Mouse (Mus musculus): ENCODE measurements around the gene Mvb12a.

DNA sequence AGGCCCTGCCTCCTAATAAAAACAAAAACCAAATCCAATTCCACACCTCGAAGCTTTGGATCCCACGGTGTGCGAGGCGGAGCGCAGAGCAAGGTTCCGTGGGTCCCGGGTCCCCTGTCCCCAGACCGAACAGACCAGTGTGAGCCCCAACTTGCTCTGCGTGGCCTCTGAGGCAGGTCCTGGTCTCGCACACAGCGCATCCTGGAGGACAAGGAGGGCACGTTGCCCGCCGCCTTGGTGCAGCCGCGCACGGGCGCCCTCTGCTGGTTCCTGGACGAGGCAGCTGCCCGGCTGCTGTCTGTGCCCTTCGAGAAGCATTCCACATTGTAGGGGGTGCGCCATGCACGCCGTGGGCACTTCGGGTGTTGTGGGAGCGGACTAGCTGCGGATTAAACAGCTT is 53.1 kb downstream of the Mvb12a start:
- TF ChIP-seq POLR2A (IDR thresholded peaks at IDR 0.05; ENCODE audit: insufficient read depth, low read length), result no peak
- TF ChIP-seq CTCF (IDR thresholded peaks at IDR 0.05; ENCODE audit: low read depth, low read length), result peak; percentile 99

Data from ES-Bruce4 (cell line).